Mouse (Mus musculus) heart, adult 2 months (tissue): ENCODE data around the gene 1700016D06Rik.
A peak's percentile ranks its signal among the peaks of the same experiment; 100 is the strongest.

ENCODE experiments used
- CTCF ChIP-seq: fragments of 200-600 bp; IDR thresholded peaks from 2 replicates; pipeline ENCODE4 v1.8.1; 2022; ENCODE audit warnings: antibody characterized with exemption, mild to moderate bottlenecking, moderate library complexity
- EP300 ChIP-seq: fragments of 200-500 bp; IDR thresholded peaks from 2 replicates; pipeline ENCODE4 v1.6.1; 2011; ENCODE audit warnings: low read depth, low read length, control low read depth; ENCODE audit not compliant: insufficient read depth
- POLR2A ChIP-seq: fragments of 200-500 bp; IDR thresholded peaks from 2 replicates; pipeline ENCODE4 v1.6.1; 2011; ENCODE audit warnings: mild to moderate bottlenecking, low read depth, low read length, control low read depth; ENCODE audit not compliant: insufficient read depth

DNA sequence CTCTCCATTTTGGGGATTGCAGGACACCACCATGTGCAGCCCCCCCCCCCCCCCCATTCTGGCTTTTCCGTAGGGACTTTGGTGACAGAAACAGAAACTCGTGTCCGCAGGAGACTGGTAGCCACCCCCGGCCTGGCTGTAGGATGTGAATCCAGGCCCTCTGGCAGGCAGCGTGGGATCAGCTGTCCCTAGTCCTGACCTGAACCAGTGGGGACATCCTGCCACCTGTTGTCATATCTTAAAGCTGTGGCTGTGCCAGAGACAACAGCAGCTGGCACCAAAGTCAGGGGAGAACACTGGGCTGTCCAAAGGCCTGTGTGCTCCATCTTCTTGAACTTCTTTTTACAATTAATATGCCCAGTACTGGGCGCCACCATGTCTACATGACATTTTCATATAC lies 9.1 kb downstream of the 1700016D06Rik start:
- TF ChIP-seq CTCF = no peak
- TF ChIP-seq EP300 = 0 out of 2 replicates have a peak, but pooled peaks have one; percentile 40
- TF ChIP-seq POLR2A = no peak
